Mouse (Mus musculus) G1E (cell line): ENCODE measurements around the gene Mrc1.

Source experiments
- CTCF ChIP-seq: IDR thresholded peaks from 2 replicates; pipeline ENCODE4 v1.5.1; 2012; ENCODE audit warnings: low read depth, low read length, inconsistent platforms, mixed read lengths
- GATA1 ChIP-seq: IDR thresholded peaks from 2 replicates; pipeline ENCODE4 v1.6.1; 2012; ENCODE audit warnings: borderline replicate concordance, low read length, inconsistent platforms, mixed read lengths
- GATA2 ChIP-seq: IDR thresholded peaks from 2 replicates; pipeline ENCODE4 v1.6.1; 2012; ENCODE audit warnings: low read depth, low read length, inconsistent platforms, borderline replicate concordance
- POLR2AphosphoS5 ChIP-seq: IDR thresholded peaks from 2 replicates; pipeline ENCODE4 v1.6.1; 2012; ENCODE audit warnings: low read depth, low read length, inconsistent platforms; ENCODE audit not compliant: insufficient replicate concordance
- TAL1 ChIP-seq: conservative IDR thresholded peaks from 2 replicates; pipeline ENCODE4 v1.6.1; 2012; ENCODE audit warnings: low read depth, low read length, inconsistent platforms, mixed read lengths

DNA sequence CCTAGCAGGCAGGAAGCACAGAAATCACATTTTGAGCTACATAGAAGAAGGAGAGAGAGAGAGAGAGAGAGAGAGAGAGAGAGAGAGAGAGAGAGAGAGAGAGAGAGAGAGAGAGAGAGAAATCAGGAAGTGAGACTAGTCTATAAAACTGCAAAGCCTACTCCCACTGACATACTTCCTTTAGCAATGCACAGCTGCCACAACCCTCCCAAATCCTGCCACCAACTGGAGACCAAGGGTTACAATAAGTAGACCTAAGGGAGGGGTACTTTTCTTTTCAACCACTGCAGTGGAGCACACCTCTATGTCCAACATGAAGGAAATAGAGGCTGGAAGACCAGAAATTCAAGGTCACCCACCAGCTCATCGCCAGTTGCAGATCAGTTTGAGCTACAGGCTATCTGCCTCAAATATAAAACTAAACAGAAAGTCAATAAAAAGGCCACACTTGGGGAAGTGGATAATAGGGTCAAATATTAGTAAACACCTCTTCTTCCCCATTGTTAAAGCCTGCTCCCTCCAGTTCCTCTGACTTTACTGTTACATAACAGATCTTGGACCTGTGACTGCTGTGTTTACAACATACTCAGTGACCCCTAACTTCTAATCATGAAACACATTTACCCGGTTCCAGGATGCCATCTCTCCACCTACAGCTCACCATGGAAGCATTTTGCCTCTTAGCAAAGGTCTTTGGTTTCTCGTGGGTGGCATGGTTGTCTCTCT, 20.8 kb downstream of the Mrc1 start:
- TF ChIP-seq CTCF (no peak), GATA1 (no peak), TAL1 (no peak), POLR2AphosphoS5 (no peak), GATA2 (no peak)
